Mouse (Mus musculus): ENCODE results near the gene Lcmt1. TPM values are rescaled to one million over a fixed set of nuclear protein-coding genes. Genes with fewer than 3 reads are reported as not detected.

Lcmt1 gene
- polyA plus RNA-seq, 1 experiment from 2014 or later = 112 TPM

DNA sequence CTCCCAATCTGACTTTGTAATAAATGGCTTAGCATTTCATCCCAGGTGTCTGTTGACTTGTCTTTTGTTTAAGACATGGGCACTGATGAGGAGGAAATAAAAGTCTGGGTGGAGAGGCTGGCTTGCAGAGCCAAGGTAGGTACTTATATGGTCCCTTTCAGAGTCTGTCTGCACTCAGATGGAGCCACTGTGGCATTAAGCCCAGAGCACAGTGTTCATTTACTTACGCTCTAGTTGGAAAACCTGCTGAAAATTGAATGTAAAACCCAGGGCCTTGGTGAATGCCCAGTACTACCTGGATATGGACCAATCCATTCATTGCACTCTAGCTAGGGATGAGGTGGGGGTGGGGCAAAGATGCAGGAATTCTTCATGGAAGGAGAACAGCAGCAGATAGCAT is 98.4 kb downstream of the Lcmt1 start:
- 94% methylated on average over 1 of the region's 1 CpGs for WGBS
- Histone ChIP-seq H3K4me3 (ENCODE audit: low read depth, low read length) (no peak overlapping the region), H3K36me3 (ENCODE audit: control insufficient read depth, insufficient read depth, low read length) (no peaks in the 10 kb centered on the region), H3K4me1 (ENCODE audit: control insufficient read depth, insufficient read depth, low read length) (no peaks in the 10 kb centered on the region), H3K27me3 (ENCODE audit: control insufficient read depth, insufficient read depth, low read length) (no peaks in the 10 kb centered on the region), H3K4me2 (ENCODE audit: low read depth, low read length) (no peak overlapping the region), H3K9ac (replicated peaks; ENCODE audit: low read depth, low read length) (no peak overlapping the region), H3K27ac (ENCODE audit: low read depth, low read length) (no peak overlapping the region), H3K9me3 (ENCODE audit: control insufficient read depth, low read length) (no peaks in the 10 kb centered on the region)
- no peak for ATAC-seq (ENCODE audit: low read depth)

Other genes with a start within 250 kb of the Lcmt1 start
- 47.5 and 62.8 TPM in 2 replicates for gene Tnrc6a, start 245.9 kb upstream of the Lcmt1 start, polyA plus RNA-seq (2014; fragmentation: Nextera tagmentation; extraction: Ambion mirVana)
- gene Slc5a11, start 155.0 kb upstream of the Lcmt1 start, polyA plus RNA-seq (2014; fragmentation: Nextera tagmentation; extraction: Ambion mirVana) = 0.23 TPM in 1 of 2 replicates, not detected in the other
- 10.3 and 14.6 TPM in 2 replicates for gene Arhgap17, start 131 bp downstream of the Lcmt1 start, polyA plus RNA-seq (2014; fragmentation: Nextera tagmentation; extraction: Ambion mirVana)
- gene Aqp8, start 92.5 kb downstream of the Lcmt1 start, polyA plus RNA-seq (2014; fragmentation: Nextera tagmentation; extraction: Ambion mirVana) = not detected in 2 replicates
- gene Zkscan2, start 130.7 kb downstream of the Lcmt1 start, polyA plus RNA-seq (2014; fragmentation: Nextera tagmentation; extraction: Ambion mirVana) = 18.7 and 23.4 TPM in 2 replicates

Measured in neural tube, embryonic 14.5 days (tissue).